Mouse (Mus musculus) stomach, postnatal 0 days (tissue): ENCODE data around the gene Luc7l3.

Experiments
- CTCF ChIP-seq: IDR thresholded peaks from 2 replicates; pipeline ENCODE4 v1.5.1; 2016; ENCODE audit warnings: antibody characterized with exemption, low read depth, mild to moderate bottlenecking, moderate library complexity
- EP300 ChIP-seq: optimal IDR thresholded peaks from 2 replicates; pipeline ENCODE3; 2016; ENCODE audit warnings: antibody characterized with exemption

GRCm38 (mm10) chr11:94245955-94246788 lies 75.6 kb downstream of the Luc7l3 start, which contains the start of gene Wfikkn2:
- TF ChIP-seq CTCF (no peak), EP300 (no peak)
